Mouse (Mus musculus) erythroblast, embryonic 14.5 days (primary cell): ENCODE data around the gene Mecr.

Experiments used
- GATA1 ChIP-seq: IDR thresholded peaks from 2 replicates; pipeline ENCODE4 v1.6.1; 2012; ENCODE audit warnings: low read length, inconsistent platforms, mixed read lengths
- TAL1 ChIP-seq: IDR thresholded peaks from 3 replicates; pipeline ENCODE4 v1.6.1; 2012; ENCODE audit warnings: low read length, inconsistent platforms, mixed read lengths

GRCm38 (mm10) chr4:131885376-131885775 is 42.1 kb downstream of the Mecr start:
- TF ChIP-seq TAL1, result no peak
- TF ChIP-seq GATA1, result no peak
